Mouse (Mus musculus) hematopoietic stem cell, adult 5-6 weeks (primary cell): ENCODE results near the gene Szt2. TPM values are rescaled to one million over a fixed set of nuclear protein-coding genes. Genes with fewer than 3 reads are reported as not detected.

Experiments
- ATAC-seq, 2 experiments: fragments of 125-278 bp in 1 of 2; replicated peaks in 1 of 2; 2 replicates each; pipeline ENCODE4 v1.8.0; 2016 to 2017; ENCODE audit warnings: inconsistent platforms in 2 of 2, mild to moderate bottlenecking in 2 of 2, moderate number of reproducible peaks in 2 of 2, low read depth in 1 of 2, moderate TSS enrichment in 1 of 2; ENCODE audit not compliant: low FRiP score in 2 of 2, poor library complexity in 2 of 2, severe bottlenecking in 2 of 2, insufficient read depth in 1 of 2, low TSS enrichment in 1 of 2
- total RNA-seq: library from RNA; stranded (forward); fragments of 172-1452, 232-1000 nt; gene quantifications from 2 replicates; pipeline ENCODE4 v1.2.3, GENCODE M21; 2017

The Szt2 gene
- total RNA-seq, 1 experiment from 2014 or later, result 5.2 TPM

- no peak for ATAC-seq
Measured at GRCm38 (mm10) chr4:118417112-118417797, 8.2 kb upstream of the Szt2 start.

GRCm38 (mm10) chr4:118416329-118416728 lies 7.3 kb upstream of the Szt2 start:
- ATAC-seq, result no peak

- ATAC-seq, result no peak
Measured at GRCm38 (mm10) chr4:118415779-118416178, 6.7 kb upstream of the Szt2 start.

GRCm38 (mm10) chr4:118413553-118413952 lies 4.5 kb upstream of the Szt2 start:
- no peak for ATAC-seq

- ATAC-seq, result no peak
Measured at GRCm38 (mm10) chr4:118410871-118411270, 1.8 kb upstream of the Szt2 start.

- no peak for ATAC-seq
Measured at GRCm38 (mm10) chr4:118402701-118403100, 6.4 kb downstream of the Szt2 start.

GRCm38 (mm10) chr4:118401918-118402317 lies 7.2 kb downstream of the Szt2 start:
- no peak for ATAC-seq

- ATAC-seq, result no peak
Measured at GRCm38 (mm10) chr4:118401421-118401820, 7.7 kb downstream of the Szt2 start.

- peak in 1 of 2 experiments; percentile 75; a peak in 1 of 4 replicates for ATAC-seq
Measured at GRCm38 (mm10) chr4:118398400-118398799, 10.7 kb downstream of the Szt2 start.

GRCm38 (mm10) chr4:118396433-118396832 lies 12.6 kb downstream of the Szt2 start:
- no peak for ATAC-seq

GRCm38 (mm10) chr4:118395289-118395688 lies 13.8 kb downstream of the Szt2 start:
- ATAC-seq, result no peak

GRCm38 (mm10) chr4:118394505-118394904 lies 14.6 kb downstream of the Szt2 start:
- no peak for ATAC-seq

GRCm38 (mm10) chr4:118390146-118390545 lies 18.9 kb downstream of the Szt2 start:
- ATAC-seq, result no peak

GRCm38 (mm10) chr4:118387316-118387715 lies 21.8 kb downstream of the Szt2 start:
- no peak for ATAC-seq

- ATAC-seq, result no peak
Measured at GRCm38 (mm10) chr4:118383271-118383670, 25.8 kb downstream of the Szt2 start.

GRCm38 (mm10) chr4:118375999-118376398 lies 33.1 kb downstream of the Szt2 start:
- no peak for ATAC-seq

GRCm38 (mm10) chr4:118371822-118372221 lies 37.3 kb downstream of the Szt2 start:
- ATAC-seq, result no peak

GRCm38 (mm10) chr4:118368616-118369015 lies 40.5 kb downstream of the Szt2 start:
- no peak for ATAC-seq

GRCm38 (mm10) chr4:118367551-118367950 lies 41.5 kb downstream of the Szt2 start:
- ATAC-seq, result no peak
